Mouse (Mus musculus) limb, embryonic 12.5 days (tissue): ENCODE results near the gene Emb. TPM values are rescaled to one million over a fixed set of nuclear protein-coding genes. Genes with fewer than 3 reads are reported as not detected.

ENCODE experiments used
- ATAC-seq: fragments of 200-750 bp; cut with Nextera tagmentation; 2 replicates; pipeline ENCODE4 v1.8.0; 2017; ENCODE audit warnings: low read depth, moderate TSS enrichment; ENCODE audit not compliant: insufficient number of reproducible peaks, insufficient read depth, low FRiP score, low TSS enrichment
- H3K27ac ChIP-seq: fragments of 300-500 bp; sonication (generic); 2 replicates; pipeline ENCODE4 v1.5.1; 2016; ENCODE audit warnings: mild to moderate bottlenecking, moderate library complexity
- H3K27me3 ChIP-seq: fragments of 300-500 bp; sonication (generic); 2 replicates; pipeline ENCODE4 v1.6.1; 2016; ENCODE audit warnings: mild to moderate bottlenecking, moderate library complexity
- H3K36me3 ChIP-seq: fragments of 300-500 bp; sonication (generic); 2 replicates; pipeline ENCODE4 v1.6.1; 2016; ENCODE audit warnings: mild to moderate bottlenecking, moderate library complexity
- H3K4me1 ChIP-seq: fragments of 300-500 bp; sonication (generic); replicated peaks from 2 replicates; pipeline ENCODE4 v1.6.1; 2016
- H3K4me2 ChIP-seq: fragments of 300-500 bp; sonication (generic); 2 replicates; pipeline ENCODE4 v1.6.1; 2016; ENCODE audit warnings: mild to moderate bottlenecking, moderate library complexity
- H3K4me3 ChIP-seq: fragments of 300-500 bp; sonication (generic); replicated peaks from 2 replicates; pipeline ENCODE4 v1.5.1; 2016; ENCODE audit warnings: mild to moderate bottlenecking
- H3K9ac ChIP-seq: fragments of 300-500 bp; sonication (generic); replicated peaks from 2 replicates; pipeline ENCODE4 v1.6.1; 2016; ENCODE audit warnings: mild to moderate bottlenecking, moderate library complexity
- H3K9me3 ChIP-seq: fragments of 300-500 bp; sonication (generic); 2 replicates; pipeline ENCODE4 v1.6.1; 2016; ENCODE audit warnings: mild to moderate bottlenecking, moderate library complexity
- WGBS: fragments of 180-500 bp; shearing (Covaris S2); methylation state at CpG from one replicate; pipeline ENCODE4 v1.1.7; 2016; 5-methylcytosine and 5-hydroxymethylcytosine counted together
- polyA plus RNA-seq: library from polyadenylated mRNA; unstranded; fragments of >200 nt; fragmentation: Nextera tagmentation; extraction: Ambion mirVana; gene quantifications from 2 replicates; pipeline ENCODE4 v1.2.1, GENCODE M21; 2016

Gene Emb
- polyA plus RNA-seq, 1 experiment from 2014 or later, result 25.7 TPM

- ATAC-seq, result peak; percentile 80
These were observed 12.4 kb downstream of the Emb start, which contains the start of gene Gm17509 for GRCm38 (mm10) chr13:117220501-117221321. Gene Gm17509, minus strand, starts transcription at chr13:117221075.

GRCm38 (mm10) chr13:117223125-117223524 lies 14.8 kb downstream of the Emb start:
- Histone ChIP-seq H3K9me3 (no peaks in the 10 kb centered on the region), H3K36me3 (no peaks in the 10 kb centered on the region), H3K9ac (no peak overlapping the region), H3K4me2 (no peak overlapping the region), H3K27ac (no peak overlapping the region), H3K4me3 (no peak overlapping the region), H3K27me3 (no peaks in the 10 kb centered on the region; the same call in 1 of the 2 replicates), H3K4me1 (peaks cover 23% of the 10 kb centered on the region)
- ATAC-seq, result no peak
- 48% methylated on average over 5 of the region's 5 CpGs for WGBS

More at GRCm38 (mm10) chr13:117220501-117221321, 12.4 kb downstream of the Emb start, which contains the start of gene Gm17509:
- H3K4me3 ChIP-seq, result peak within 1 kb of the TSS; percentile 75
- peak within 1 kb of the TSS; percentile 45; the same call in 1 of the 2 replicates for H3K27ac ChIP-seq
- peak within 1 kb of the TSS; percentile 78 for H3K9ac ChIP-seq
- H3K27me3 ChIP-seq, result no peaks in the 10 kb centered on the region; the same call in 1 of the 2 replicates
- H3K4me2 ChIP-seq, result peak within 1 kb of the TSS; percentile 83
- H3K4me1 ChIP-seq, result peaks cover 36% of the 10 kb centered on the region
- H3K9me3 ChIP-seq, result no peaks in the 10 kb centered on the region
- H3K36me3 ChIP-seq, result no peaks in the 10 kb centered on the region
- WGBS, result under 1% methylated on average over 67 of the region's 67 CpGs

GRCm38 (mm10) chr13:117224901-117225300 lies 16.6 kb downstream of the Emb start:
- no peaks in the 10 kb centered on the region for H3K9me3 ChIP-seq
- no peak overlapping the region for H3K4me3 ChIP-seq
- no peak overlapping the region for H3K27ac ChIP-seq
- peaks cover 20% of the 10 kb centered on the region for H3K4me1 ChIP-seq
- H3K36me3 ChIP-seq, result no peaks in the 10 kb centered on the region
- WGBS, result 90% methylated on average over 2 of the region's 2 CpGs
- H3K4me2 ChIP-seq, result no peak overlapping the region
- no peak overlapping the region for H3K9ac ChIP-seq
- no peak for ATAC-seq
- H3K27me3 ChIP-seq, result no peaks in the 10 kb centered on the region; the same call in 1 of the 2 replicates

DNA sequence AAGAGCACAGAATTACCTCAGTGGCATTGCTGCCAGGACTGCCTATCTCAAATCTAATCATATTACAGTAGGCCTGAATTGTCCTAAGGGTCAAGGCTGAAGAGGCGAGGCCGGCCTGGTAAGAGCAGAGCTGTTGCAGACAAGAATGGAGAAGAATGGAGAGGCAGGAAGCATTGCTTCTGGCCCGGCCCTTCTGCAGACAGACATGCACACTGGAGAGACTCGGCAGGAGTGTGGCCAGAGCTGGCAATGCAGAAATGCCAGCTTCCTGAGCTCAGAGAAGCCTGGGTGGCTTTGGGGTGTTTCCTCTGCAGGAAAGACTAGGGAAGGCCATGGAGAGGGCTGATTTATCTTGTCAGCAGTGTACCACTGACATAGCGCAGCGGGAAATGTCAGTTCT lies 17.2 kb downstream of the Emb start:
- peaks cover 15% of the 10 kb centered on the region; the same call in 1 of the 2 replicates for H3K4me1 ChIP-seq
- ATAC-seq, result no peak
- H3K36me3 ChIP-seq, result no peaks in the 10 kb centered on the region
- 80% methylated on average over 6 of the region's 6 CpGs for WGBS
- no peak overlapping the region for H3K4me2 ChIP-seq
- no peaks in the 10 kb centered on the region for H3K9me3 ChIP-seq
- H3K27me3 ChIP-seq, result no peaks in the 10 kb centered on the region; the same call in 1 of the 2 replicates
- H3K9ac ChIP-seq, result no peak overlapping the region
- H3K27ac ChIP-seq, result no peak overlapping the region
- no peak overlapping the region for H3K4me3 ChIP-seq

DNA sequence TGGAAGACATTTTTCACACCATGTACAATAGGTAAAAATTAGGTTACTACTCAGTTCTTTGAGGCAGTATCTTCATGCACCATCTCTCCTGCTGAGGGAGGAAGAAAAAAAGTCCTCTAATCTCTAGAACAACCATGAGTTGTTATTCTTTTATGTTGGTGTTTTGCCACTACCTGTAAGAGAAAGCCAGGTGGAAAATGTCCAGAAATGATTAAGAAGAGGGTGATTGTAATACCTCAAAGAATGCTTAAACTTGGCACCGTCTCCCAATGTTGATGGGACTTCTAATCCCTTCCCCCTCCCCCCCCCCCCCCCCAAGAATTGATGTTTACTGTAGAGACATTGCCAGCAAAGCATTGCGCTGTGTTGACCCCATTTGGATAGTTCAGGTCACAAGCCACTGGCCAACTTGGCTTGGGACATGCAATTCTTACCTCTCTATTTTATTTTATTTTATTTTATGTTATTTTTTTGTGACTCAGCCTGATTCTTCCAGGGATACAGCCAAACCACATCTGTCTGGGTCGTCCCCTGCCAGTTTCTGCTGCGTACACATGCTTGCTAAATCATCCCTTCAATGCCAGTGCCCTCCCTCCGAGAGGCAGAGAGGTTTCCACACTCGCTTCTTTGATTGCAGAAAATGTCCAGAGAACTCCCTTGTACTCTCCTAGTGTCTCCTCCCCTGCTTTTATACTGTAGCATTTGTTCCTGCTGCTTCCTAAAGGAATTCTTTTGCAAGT lies 22.2 kb downstream of the Emb start:
- Histone ChIP-seq H3K9ac (no peak overlapping the region), H3K4me1 (peaks cover 16% of the 10 kb centered on the region), H3K4me3 (no peak overlapping the region), H3K36me3 (no peaks in the 10 kb centered on the region), H3K4me2 (no peak overlapping the region), H3K27me3 (no peaks in the 10 kb centered on the region), H3K9me3 (no peaks in the 10 kb centered on the region), H3K27ac (no peak overlapping the region)
- no peak for ATAC-seq
- 85% methylated on average over 6 of the region's 6 CpGs for WGBS

DNA sequence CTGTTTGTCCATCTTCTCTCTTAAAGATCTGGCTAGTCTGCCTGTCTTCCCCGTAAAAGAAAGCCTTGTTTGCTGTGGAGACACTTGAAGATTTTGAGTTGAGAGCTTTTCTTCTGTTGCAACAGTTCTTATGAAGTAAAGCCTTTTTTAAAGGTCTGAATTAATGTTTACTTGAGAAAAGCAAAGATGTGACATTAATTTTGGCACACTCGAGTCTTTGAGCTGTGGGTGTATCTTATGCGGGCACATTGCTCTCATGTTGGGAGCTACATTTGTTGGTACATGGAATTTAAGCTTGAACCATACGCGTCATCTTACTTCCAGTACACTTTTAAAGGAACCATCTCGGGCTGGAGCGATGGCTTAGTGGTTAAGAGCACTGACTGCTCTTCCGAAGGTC lies 25.5 kb downstream of the Emb start:
- no peak overlapping the region for H3K4me3 ChIP-seq
- no peaks in the 10 kb centered on the region for H3K9me3 ChIP-seq
- H3K4me2 ChIP-seq, result no peak overlapping the region
- WGBS, result 92% methylated on average over 8 of the region's 8 CpGs
- H3K36me3 ChIP-seq, result no peaks in the 10 kb centered on the region
- peak overlapping the region; percentile 69 for H3K27ac ChIP-seq
- no peak overlapping the region for H3K9ac ChIP-seq
- no peaks in the 10 kb centered on the region for H3K27me3 ChIP-seq
- peaks cover 24% of the 10 kb centered on the region for H3K4me1 ChIP-seq
- no peak for ATAC-seq

DNA sequence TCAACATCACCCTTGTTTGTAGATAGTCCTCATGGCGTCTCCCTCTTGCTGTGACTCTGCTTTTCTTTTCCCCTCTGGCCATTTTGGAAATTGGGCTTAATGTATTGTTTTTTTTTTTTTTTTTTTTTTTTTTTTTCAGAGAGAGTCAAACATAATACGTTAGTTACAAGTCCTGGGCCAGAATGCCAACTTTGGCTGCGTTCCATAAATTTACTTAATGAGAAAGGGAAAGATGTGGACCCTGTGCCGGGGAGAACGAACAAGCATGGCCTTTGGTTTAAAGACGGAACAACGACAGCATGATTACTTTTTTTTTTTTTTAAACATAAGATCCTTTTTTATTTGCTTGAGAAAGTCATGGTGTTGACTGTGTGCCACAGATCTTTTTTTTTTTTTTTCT lies 26.1 kb downstream of the Emb start:
- H3K27me3 ChIP-seq, result no peaks in the 10 kb centered on the region
- no peak overlapping the region for H3K9ac ChIP-seq
- no peak for ATAC-seq
- 45% methylated on average over 7 of the region's 7 CpGs for WGBS
- H3K4me1 ChIP-seq, result peaks cover 24% of the 10 kb centered on the region
- H3K27ac ChIP-seq, result 0 out of 2 replicates have a peak overlapping the region, but pooled peaks have one; percentile 17
- H3K4me3 ChIP-seq, result no peak overlapping the region
- no peaks in the 10 kb centered on the region for H3K36me3 ChIP-seq
- H3K9me3 ChIP-seq, result no peaks in the 10 kb centered on the region
- no peak overlapping the region for H3K4me2 ChIP-seq

GRCm38 (mm10) chr13:117235530-117236212 lies 27.3 kb downstream of the Emb start:
- 41% methylated on average over 11 of the region's 11 CpGs for WGBS
- Histone ChIP-seq H3K27ac (peak overlapping the region; percentile 76; the same call in 1 of the 2 replicates), H3K4me3 (no peak overlapping the region)

GRCm38 (mm10) chr13:117237111-117237510 lies 28.8 kb downstream of the Emb start:
- WGBS, result 89% methylated on average over 4 of the region's 4 CpGs
- no peak for ATAC-seq

More at GRCm38 (mm10) chr13:117235530-117236212, 27.3 kb downstream of the Emb start:
- Histone ChIP-seq H3K36me3 (no peaks in the 10 kb centered on the region), H3K27me3 (no peaks in the 10 kb centered on the region), H3K9me3 (no peaks in the 10 kb centered on the region), H3K4me2 (peak overlapping the region; percentile 6), H3K9ac (no peak overlapping the region), H3K4me1 (peaks cover 24% of the 10 kb centered on the region)
- peak; percentile 86 for ATAC-seq

DNA sequence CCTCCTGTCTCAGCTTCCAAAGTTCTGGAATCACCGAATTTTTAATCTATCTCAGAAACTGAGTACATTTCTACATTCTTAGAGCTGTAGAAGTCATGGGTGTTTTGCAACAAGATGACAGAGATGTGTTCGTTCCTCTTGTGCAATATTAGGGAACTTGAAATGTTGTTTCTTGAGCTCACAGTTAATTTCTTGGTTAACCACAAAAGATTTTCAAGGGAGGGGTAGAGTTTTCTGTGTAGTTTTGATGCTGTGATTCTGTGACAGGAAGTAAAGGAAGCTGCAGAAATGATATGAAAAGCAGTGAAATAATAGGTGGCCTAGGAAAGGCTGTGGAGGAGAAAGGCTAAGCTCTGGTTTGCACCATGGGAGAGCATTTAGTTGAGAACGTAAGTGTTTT lies 33.7 kb downstream of the Emb start:
- no peaks in the 10 kb centered on the region for H3K9me3 ChIP-seq
- no peaks in the 10 kb centered on the region for H3K27me3 ChIP-seq
- H3K36me3 ChIP-seq, result no peaks in the 10 kb centered on the region
- H3K4me3 ChIP-seq, result no peak overlapping the region
- no peak overlapping the region for H3K27ac ChIP-seq
- H3K4me1 ChIP-seq, result 0 out of 2 replicates have a peak, but pooled peaks cover 4% of the 10 kb centered on the region
- no peak overlapping the region for H3K4me2 ChIP-seq
- ATAC-seq, result no peak
- H3K9ac ChIP-seq, result no peak overlapping the region
- WGBS, result 91% methylated on average over 3 of the region's 3 CpGs

More at GRCm38 (mm10) chr13:117237111-117237510, 28.8 kb downstream of the Emb start:
- H3K36me3 ChIP-seq, result no peaks in the 10 kb centered on the region
- peaks cover 20% of the 10 kb centered on the region for H3K4me1 ChIP-seq
- H3K27me3 ChIP-seq, result no peaks in the 10 kb centered on the region
- H3K27ac ChIP-seq, result no peak overlapping the region
- no peaks in the 10 kb centered on the region for H3K9me3 ChIP-seq
- no peak overlapping the region for H3K4me3 ChIP-seq
- H3K4me2 ChIP-seq, result no peak overlapping the region
- H3K9ac ChIP-seq, result no peak overlapping the region
